In genomic region chr2:145699414-145700071, GRCm38 (mm10) we compare ENCODE assay signal across 8 mouse cellular contexts. TPM values are rescaled to one million over a fixed set of nuclear protein-coding genes. Genes with fewer than 3 reads are reported as not detected.
DNase-seq lines count a peak whose midpoint lies in the region; ATAC-seq and TF ChIP-seq lines count a peak whose summit lies in the region.

No protein-coding gene starts in this region.

- no peak for TF ChIP-seq EP300 in liver, postnatal 0 days (IDR thresholded peaks at IDR 0.05; ENCODE audit: low read depth)

- H3K9ac ChIP-seq in embryonic facial prominence, embryonic 14.5 days (ENCODE audit: low read depth, low read length), result no peak overlapping the region
- H3K9ac ChIP-seq in liver, postnatal 0 days (replicated peaks), result no peak overlapping the region
- no peak overlapping the region for H3K9ac ChIP-seq in neural tube, embryonic 13.5 days

- peak; percentile 48 for TF ChIP-seq CTCF in E14TG2a.4 (conservative IDR thresholded peaks at IDR 0.05; ENCODE audit: low read length)
- TF ChIP-seq CTCF in liver, postnatal 0 days (IDR thresholded peaks at IDR 0.05; ENCODE audit: low read depth), result peak; percentile 77

- peak; percentile 73 for ATAC-seq in embryonic facial prominence, embryonic 14.5 days (ENCODE audit: low read depth)
- no peak for ATAC-seq in liver, postnatal 0 days
- ATAC-seq in neural tube, embryonic 13.5 days (ENCODE audit: low read depth), result peak; percentile 67

- H3K27me3 ChIP-seq in E14TG2a.4 (ENCODE audit: insufficient read depth, low read length), result no peaks in the 10 kb centered on the region
- H3K27me3 ChIP-seq in embryonic facial prominence, embryonic 14.5 days (replicated peaks; ENCODE audit: control insufficient read depth, insufficient read depth, low read length), result no peaks in the 10 kb centered on the region
- no peaks in the 10 kb centered on the region for H3K27me3 ChIP-seq in liver, postnatal 0 days (ENCODE audit: insufficient read depth, low read length)
- H3K27me3 ChIP-seq in neural tube, embryonic 13.5 days, result no peaks in the 10 kb centered on the region

- intact Hi-C loops in heart, postnatal 14 days (cut with DNase I), result loop anchor here (1.0 to 2.0 kb wide), 2 partner anchors 95 to 183 kb away; no protein-coding TSS in a partner anchor

- H3K36me3 ChIP-seq in E14TG2a.4 (ENCODE audit: insufficient read depth, low read length), result no peaks in the 10 kb centered on the region
- no peaks in the 10 kb centered on the region for H3K36me3 ChIP-seq in embryonic facial prominence, embryonic 14.5 days (ENCODE audit: control insufficient read depth, insufficient read depth, low read length)
- H3K36me3 ChIP-seq in liver, postnatal 0 days (replicated peaks; ENCODE audit: insufficient read depth, low read length), result no peaks in the 10 kb centered on the region
- no peaks in the 10 kb centered on the region for H3K36me3 ChIP-seq in neural tube, embryonic 13.5 days

- no peak overlapping the region for H3K27ac ChIP-seq in embryonic facial prominence, embryonic 14.5 days (replicated peaks; ENCODE audit: low read depth, low read length)
- H3K27ac ChIP-seq in liver, postnatal 0 days (ENCODE audit: low read depth), result no peak overlapping the region
- H3K27ac ChIP-seq in neural tube, embryonic 13.5 days (replicated peaks), result no peak overlapping the region

- H3K9me3 ChIP-seq in E14TG2a.4 (ENCODE audit: low read length), result peaks cover 7% of the 10 kb centered on the region
- H3K9me3 ChIP-seq in embryonic facial prominence, embryonic 14.5 days (ENCODE audit: control insufficient read depth, low read length), result no peaks in the 10 kb centered on the region
- H3K9me3 ChIP-seq in liver, postnatal 0 days (ENCODE audit: low read length), result no peaks in the 10 kb centered on the region
- no peaks in the 10 kb centered on the region for H3K9me3 ChIP-seq in neural tube, embryonic 13.5 days

- DNase-seq in adrenal gland, postnatal 25 days, result peak; percentile 49
- DNase-seq in embryonic facial prominence, embryonic 14.5 days (ENCODE audit: low spot score), result peak; percentile 75
- DNase-seq in heart, postnatal 14 days, result peak; percentile 40 to 55
- peak; percentile 78 for DNase-seq in kidney, postnatal 14 days
- peak; percentile 45 for DNase-seq in liver, postnatal 0 days
- no peak for DNase-seq in spleen, postnatal 4 days (ENCODE audit: low spot score in 2 of 2)

- 30% methylated on average over 6 of the region's 6 CpGs for WGBS in embryonic facial prominence, embryonic 14.5 days
- WGBS in liver, postnatal 0 days (ENCODE audit: insufficient replicate concordance), result 25% methylated on average over 6 of the region's 6 CpGs
- 31% methylated on average over 6 of the region's 6 CpGs for WGBS in neural tube, embryonic 13.5 days

- H3K4me2 ChIP-seq in embryonic facial prominence, embryonic 14.5 days (ENCODE audit: low read depth, low read length), result no peak overlapping the region
- H3K4me2 ChIP-seq in liver, postnatal 0 days (ENCODE audit: low read depth, low read length), result no peak overlapping the region
- H3K4me2 ChIP-seq in neural tube, embryonic 13.5 days, result no peak overlapping the region

- H3K4me1 ChIP-seq in E14TG2a.4 (replicated peaks; ENCODE audit: low read depth, low read length), result no peaks in the 10 kb centered on the region; the same call in 1 of the 2 replicates
- 0 out of 2 replicates have a peak, but pooled peaks cover 4% of the 10 kb centered on the region for H3K4me1 ChIP-seq in embryonic facial prominence, embryonic 14.5 days (ENCODE audit: control insufficient read depth, insufficient read depth, low read length)
- no peaks in the 10 kb centered on the region for H3K4me1 ChIP-seq in liver, postnatal 0 days (ENCODE audit: insufficient read depth)
- H3K4me1 ChIP-seq in neural tube, embryonic 13.5 days (replicated peaks), result 0 out of 2 replicates have a peak, but pooled peaks cover 6% of the 10 kb centered on the region

- H3K4me3 ChIP-seq in E14TG2a.4 (replicated peaks; ENCODE audit: low read length), result no peak overlapping the region
- H3K4me3 ChIP-seq in embryonic facial prominence, embryonic 14.5 days (ENCODE audit: low read depth, low read length), result no peak overlapping the region
- no peak overlapping the region for H3K4me3 ChIP-seq in liver, postnatal 0 days (ENCODE audit: low read depth, low read length)
- H3K4me3 ChIP-seq in neural tube, embryonic 13.5 days, result no peak overlapping the region

RNA-seq across cellular contexts. Expression of gene Rin2, which starts 24.5 kb away (rescaled TPM):
- 19.0 and 30.9 TPM in 2 replicates for total RNA-seq in adrenal gland, postnatal 25 days (2021)
- polyA plus RNA-seq in embryonic facial prominence, embryonic 14.5 days (2014; fragmentation: Nextera tagmentation; extraction: Ambion mirVana), result 33.0 and 34.7 TPM in 2 replicates
- total RNA-seq in heart, postnatal 14 days (2021), result 10 to 100 TPM; 18.3 to 22.6 TPM
- 3.8 and 5.0 TPM in 2 replicates for polyA plus RNA-seq in liver, postnatal 0 days (2015; fragmentation: Nextera tagmentation; extraction: Ambion mirVana)
- 17.2 and 18.2 TPM in 2 replicates for polyA plus RNA-seq in neural tube, embryonic 13.5 days (2015; fragmentation: Nextera tagmentation; extraction: Ambion mirVana)

Comparison
In these comparisons a context has a peak if more than half of its experiments do, and no peak if none do; other contexts are left out.
1. DNase-seq: peak in adrenal gland, postnatal 25 days (single experiment), embryonic facial prominence, embryonic 14.5 days (single experiment), heart, postnatal 14 days (2 of 2), kidney, postnatal 14 days (single experiment) and liver, postnatal 0 days (single experiment); none in spleen, postnatal 4 days (0 of 2).